Mouse (Mus musculus) skeletal muscle tissue, adult 2 months (tissue): ENCODE results near the gene Prkcz.

ENCODE experiments used
- DNase-seq: peaks from one replicate; pipeline ENCODE4 v3.0.0-alpha.2; 2012; ENCODE audit warnings: low read depth, low spot score

Prkcz gene

DNA sequence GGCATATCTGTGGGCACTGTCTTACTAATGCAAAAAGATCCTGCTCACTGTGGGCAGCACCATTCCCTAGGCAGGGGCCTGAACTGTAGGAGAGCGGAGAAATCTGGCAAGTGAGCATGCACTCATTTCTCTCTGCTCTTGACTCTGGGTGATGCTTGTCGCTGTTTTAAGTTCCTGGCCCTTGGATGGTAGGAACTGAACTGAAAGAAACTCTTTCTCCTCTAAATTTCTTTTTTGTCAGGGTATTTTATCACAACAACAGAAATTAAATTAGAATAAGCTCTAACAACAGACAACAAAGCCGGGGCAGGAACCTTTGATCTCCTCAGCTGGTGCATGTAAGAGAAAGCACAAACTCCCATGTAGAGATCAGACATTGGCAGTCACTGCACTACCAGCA is 46.1 kb downstream of the Prkcz start:
- no peak for DNase-seq

DNA sequence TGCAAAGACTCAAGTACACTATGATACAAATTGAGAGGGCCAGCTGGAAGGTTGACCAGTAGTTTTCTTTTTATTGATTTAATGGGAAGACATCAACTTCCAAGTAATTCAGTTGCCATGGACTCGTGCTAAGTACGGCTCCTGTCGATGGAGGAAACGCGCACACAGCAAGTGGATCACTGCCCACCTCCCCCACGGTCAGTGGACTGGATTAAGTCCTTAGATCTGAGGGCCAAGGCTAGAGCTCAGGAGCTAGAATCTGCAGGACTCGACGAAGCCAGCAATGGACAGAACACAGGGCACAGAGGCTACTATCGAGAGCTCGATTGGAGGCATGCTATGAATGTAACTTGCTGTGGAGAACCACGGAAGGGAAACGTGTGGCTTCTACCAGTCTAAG is 52.5 kb downstream of the Prkcz start:
- DNase-seq = no peak

- DNase-seq = peak; percentile 66
Measured at GRCm38 (mm10) chr4:155308068-155308467, 53.1 kb downstream of the Prkcz start.

GRCm38 (mm10) chr4:155307591-155307990 is 53.6 kb downstream of the Prkcz start:
- no peak for DNase-seq

GRCm38 (mm10) chr4:155306356-155307242 is 54.6 kb downstream of the Prkcz start:
- DNase-seq = no peak

DNA sequence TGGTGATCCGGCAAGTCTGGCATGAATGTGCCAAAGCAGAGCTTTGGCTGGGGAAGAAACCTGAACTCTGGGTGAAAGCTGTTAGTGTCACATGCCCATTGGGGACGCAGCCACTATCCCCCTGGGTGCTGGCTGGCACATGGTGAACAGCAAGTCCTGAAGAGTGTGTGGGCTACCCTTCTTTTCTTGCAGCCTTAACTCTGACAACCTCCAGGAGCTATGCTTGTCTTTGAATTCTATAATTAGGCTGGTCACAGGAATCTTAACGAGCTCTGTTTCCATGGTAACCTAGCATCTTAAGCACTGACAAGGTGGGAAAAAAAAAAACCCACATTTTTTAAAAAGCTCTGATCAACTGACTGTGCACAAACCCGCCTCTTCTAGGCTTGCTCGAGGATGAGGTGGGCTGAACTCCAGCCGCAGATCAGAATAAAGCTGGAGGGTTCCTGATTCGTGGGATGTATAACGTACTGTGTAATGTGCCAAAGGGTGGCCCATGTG is 55.6 kb downstream of the Prkcz start:
- no peak for DNase-seq

GRCm38 (mm10) chr4:155304508-155305096 is 56.6 kb downstream of the Prkcz start:
- no peak for DNase-seq

DNA sequence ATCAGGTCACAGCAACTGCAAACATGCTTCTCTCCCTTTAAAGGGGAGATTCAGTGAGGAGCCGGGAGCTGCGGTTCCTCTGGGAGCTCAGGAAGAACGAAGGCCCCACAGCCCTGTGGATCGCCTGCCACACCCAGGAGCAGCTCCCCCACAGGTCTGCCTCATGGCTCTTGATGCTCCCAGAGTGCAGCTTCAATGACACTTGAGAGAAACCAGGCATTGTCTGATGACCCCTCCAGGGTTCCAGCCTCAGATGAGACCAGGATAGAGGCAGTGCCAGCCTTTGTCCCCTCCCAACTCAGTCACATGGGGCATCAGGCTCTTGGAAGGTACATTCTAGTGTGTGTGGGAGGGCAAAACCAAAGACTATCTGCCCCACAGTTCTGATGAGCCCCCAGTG is 59.2 kb downstream of the Prkcz start:
- no peak for DNase-seq

DNA sequence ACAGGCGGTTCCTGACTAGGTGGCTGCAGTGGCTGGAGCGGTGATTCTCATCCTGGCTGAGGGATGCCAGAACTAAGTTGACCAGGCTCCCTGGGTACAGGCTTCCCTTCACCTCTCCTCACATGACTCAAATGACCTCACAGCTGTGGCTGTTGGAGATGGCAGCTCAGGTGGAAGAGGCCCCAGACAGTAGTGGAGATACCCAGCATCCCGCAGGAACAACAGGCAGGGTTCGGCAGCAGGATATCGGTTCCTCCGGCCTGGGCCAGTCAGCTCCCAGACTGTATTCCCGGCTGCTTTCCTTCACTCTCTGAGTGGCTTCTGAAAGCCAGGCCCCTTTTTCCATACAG is 60.1 kb downstream of the Prkcz start:
- no peak for DNase-seq

DNA sequence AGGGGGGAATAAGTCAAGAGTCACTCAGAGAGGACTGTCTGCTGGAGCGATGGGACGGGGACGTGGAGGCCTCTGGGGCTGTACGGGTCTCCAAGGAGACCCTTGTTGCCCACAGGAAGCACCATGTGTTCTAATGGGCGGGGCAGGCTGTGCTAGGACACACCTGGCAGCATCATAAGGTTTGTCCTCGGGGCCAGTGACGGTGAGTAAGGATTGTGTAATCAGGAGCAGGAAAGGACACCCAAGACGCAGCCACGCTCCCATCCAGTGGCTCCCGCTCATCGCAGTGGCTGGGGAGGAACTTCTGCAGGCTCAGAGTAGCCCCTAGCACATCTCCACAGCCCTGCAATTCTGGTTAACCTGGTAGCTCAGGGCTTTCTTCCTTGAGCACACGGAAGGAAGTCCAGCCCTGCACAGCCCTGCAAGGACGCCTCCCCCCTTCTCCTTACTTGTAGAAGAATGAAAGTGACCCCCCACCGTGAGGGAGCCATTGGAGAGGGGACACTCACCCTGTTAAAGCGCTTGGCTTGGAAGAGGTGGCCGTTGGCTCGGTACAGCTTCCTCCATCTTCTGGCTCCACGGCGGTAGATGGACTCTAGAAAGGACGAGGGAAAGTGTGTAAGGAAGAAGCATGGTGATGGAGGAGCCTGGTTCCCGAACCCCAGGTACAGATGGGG is 60.6 kb downstream of the Prkcz start:
- no peak for DNase-seq

GRCm38 (mm10) chr4:155298826-155299225 is 62.3 kb downstream of the Prkcz start:
- no peak for DNase-seq

GRCm38 (mm10) chr4:155297057-155297456 is 64.1 kb downstream of the Prkcz start:
- DNase-seq = no peak

GRCm38 (mm10) chr4:155295996-155296395 is 65.2 kb downstream of the Prkcz start:
- DNase-seq = no peak

DNA sequence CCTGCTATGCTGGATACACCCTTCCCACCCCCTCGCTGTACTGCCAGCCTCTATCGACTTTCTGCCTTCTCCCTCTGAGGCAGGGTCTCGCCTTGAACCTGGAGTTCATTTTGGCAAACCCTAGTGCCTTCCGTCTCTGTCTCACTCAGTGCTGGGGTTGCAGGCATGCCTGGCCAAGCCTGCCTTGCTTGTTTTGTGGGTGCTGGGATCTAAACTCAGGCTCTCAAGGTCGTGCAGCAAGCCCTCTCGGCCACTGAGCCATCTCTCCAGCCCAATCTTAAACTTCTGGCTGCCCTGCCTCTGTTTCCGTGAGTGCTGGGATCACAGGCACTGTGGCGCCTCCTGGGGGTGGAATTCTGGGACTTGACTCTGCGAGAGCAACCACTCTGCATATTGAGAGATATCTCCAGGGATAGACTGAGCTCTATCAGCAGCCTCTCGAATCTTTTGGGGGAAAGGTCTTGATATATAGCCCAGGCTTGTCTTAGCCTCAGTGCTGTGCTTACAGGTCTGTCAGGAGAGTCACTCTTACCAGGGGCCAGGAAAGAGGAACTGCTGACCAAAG is 66.1 kb downstream of the Prkcz start:
- DNase-seq = no peak

DNA sequence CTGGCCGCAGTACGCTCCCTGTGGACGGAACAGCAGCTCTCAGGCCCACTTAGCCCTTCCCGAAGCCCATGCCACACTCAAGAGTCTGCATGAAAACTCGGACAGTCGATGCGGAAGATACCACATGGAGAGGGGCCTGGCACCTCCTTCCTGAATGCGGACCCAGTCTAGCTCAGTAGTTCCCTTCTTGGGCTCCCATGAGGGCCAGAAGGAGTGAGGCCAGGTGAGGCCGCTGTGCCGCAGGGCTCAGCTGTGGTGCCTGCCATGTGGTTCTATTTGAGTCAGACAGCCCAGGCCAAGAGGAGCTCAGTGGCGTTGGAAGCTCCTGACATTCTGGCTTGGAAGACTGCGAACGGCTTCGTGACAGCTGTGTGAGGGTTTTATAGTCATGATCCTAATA is 66.8 kb downstream of the Prkcz start:
- DNase-seq = peak; percentile 42

DNA sequence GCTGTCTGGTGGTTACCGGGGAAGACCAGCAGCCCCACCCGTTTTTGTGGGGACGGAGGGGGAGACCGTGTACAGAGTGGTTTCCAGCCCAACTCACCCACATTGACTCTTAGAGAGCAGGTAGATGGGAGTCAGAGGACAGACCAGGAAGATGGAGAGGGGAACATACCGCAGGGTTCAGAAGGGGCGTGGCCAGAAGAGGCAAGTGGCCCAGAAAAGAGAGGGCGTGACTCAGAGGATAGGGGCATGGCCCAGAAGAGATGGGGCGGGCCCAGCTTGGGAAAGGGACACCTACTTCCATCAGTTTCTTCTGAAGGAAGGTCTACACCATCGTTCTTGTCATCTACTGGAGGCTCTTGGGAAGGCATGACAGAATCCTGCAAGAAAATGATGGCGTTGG is 68.3 kb downstream of the Prkcz start:
- no peak for DNase-seq

DNA sequence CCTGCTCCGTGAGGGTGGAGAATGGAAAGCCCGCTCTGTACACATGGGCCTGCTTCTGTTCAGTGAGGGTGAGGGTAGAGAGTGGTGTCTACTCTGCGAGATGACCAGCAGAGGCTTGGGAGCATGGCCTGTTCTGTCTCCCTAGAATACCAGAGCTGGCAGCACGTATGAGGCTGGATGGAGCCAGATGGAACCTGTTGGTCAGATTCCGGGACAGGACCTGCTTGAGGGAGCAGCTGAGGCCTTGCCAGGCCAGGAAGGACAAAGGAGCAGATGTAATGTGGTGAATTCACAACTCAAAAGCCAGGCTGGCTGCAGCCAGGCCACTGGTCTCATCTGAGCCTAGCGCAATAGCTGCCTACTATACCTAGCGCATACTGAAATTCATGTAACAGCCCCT is 71.1 kb downstream of the Prkcz start:
- no peak for DNase-seq

DNA sequence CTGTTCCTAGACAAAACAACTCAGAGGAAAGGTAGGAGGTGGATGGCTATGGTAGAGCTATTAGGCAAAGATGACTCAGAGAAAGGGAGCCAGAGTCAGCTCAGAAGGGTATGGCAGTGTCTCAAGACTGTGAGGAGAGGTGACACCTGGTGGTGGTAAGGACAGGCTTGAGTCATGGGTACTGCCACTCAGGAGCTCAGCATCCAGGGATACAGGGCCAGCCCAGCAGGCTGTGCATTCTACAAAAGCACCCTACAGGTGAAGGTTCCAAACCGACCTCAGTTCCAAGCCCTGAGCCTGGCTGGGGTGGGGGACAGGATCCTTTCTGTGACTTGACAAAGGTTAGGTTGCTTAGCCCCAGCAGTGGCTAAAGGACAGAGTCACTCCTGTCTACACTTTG is 72.6 kb downstream of the Prkcz start:
- DNase-seq = no peak

- DNase-seq = no peak
Measured at GRCm38 (mm10) chr4:155287713-155288112, 73.4 kb downstream of the Prkcz start.

- no peak for DNase-seq
Measured at GRCm38 (mm10) chr4:155286090-155286489, 75.1 kb downstream of the Prkcz start.

- DNase-seq = no peak
Measured at GRCm38 (mm10) chr4:155284521-155285379, 76.4 kb downstream of the Prkcz start.
